Mouse (Mus musculus): Measurements from ENCODE around the gene Chek2. TPM values are rescaled to one million over a fixed set of nuclear protein-coding genes. Genes with fewer than 3 reads are reported as not detected.
"Not testable (repeated sequence)": the region's sequence is repeated elsewhere in the genome, so short reads cannot be mapped to it uniquely, and the experiment has no call there.

Gene Chek2
- total RNA-seq (2021): 4.1 and 7.6 TPM in 2 replicates
- long read RNA-seq, partial matches to known transcripts: 0 of 5 reads
- long read RNA-seq, other reads (novel, unspliced or antisense): 3 of 5 reads

DNA sequence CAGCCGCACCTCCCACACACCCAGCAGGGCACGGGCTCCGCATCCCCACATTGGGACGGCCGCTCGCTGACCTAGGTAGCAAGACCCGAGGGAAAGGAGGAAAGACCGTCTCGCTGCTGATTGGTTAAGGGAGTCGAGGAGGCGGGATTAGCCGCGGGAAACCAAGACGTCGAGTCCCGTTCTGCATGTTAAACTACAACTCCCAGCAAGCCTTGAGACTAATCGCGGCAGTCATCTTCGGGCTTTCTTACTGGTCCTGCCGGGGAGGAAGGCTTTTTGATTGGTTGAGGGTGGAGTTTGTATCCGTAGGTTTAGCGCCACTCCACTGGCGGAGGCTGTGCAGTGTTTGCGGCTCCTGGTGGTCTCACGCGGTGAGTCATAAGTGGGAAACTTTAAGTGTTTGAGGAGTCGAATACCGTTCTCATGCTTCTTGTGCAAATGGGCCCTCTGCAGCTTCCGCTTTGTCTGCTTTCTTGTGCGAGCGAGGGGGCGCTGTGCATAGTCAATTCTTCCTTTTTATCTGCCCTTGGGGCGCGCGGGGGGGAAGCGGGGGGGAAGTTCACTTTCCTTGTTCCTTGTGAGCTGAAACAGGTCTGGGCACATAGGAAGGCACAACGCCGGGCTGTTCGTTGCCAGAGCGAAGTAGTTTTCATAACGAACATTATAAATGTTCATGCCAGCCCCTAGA is at the start of gene Chek2, which contains the start of gene Hscb:
Gene Chek2, plus strand, starts transcription at position 302 of the 688 bp plus-strand sequence.
Gene Hscb, minus strand, starts transcription at position 100 of the 688 bp plus-strand sequence.
- DNase-seq: peak; percentile 93

GRCm38 (mm10) chr5:110794363-110794762 is 45.4 kb upstream of the Chek2 start:
- no peak for DNase-seq

GRCm38 (mm10) chr5:110797696-110798095 is 42.1 kb upstream of the Chek2 start:
- no peak for DNase-seq

GRCm38 (mm10) chr5:110801036-110801624 is 38.6 kb upstream of the Chek2 start:
- DNase-seq: no peak

DNA sequence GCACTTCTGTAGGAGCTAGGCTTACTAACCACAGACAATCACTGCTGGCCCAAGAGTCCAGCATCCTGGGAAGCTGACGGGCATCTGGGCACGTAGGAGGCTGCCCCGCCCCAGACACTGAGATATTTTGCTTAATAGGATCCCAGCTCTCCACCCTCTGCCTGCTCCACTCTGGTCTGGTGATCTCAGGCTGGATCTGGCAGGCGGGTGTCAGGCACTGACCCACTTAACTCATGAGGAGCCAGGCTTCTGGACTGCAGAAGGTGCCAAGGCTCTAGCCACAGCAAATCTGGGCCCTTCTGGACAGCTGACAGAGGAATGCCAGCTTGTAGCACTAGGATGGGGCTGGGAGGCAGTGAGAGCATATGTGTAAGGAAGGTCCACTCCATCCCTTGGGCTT is 37.6 kb upstream of the Chek2 start:
- DNase-seq: no peak

DNA sequence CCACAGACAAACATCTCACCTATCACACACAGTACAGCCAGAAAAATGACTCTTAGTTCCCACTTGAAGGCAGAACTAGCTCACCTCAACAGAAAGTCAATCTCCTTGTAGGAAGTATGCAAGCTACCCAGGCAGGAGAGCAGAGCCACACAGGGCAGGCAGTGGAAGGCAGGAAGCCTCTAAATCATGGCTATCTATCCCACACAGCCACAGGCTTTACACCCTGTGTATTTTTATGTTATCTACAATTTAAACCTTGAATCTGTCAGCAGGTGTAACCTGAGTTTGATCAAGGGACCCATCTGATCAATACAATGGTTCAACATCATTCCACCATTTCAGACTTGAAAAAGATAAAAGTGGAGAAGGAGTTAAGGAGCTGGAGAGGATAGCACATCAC is 37.0 kb upstream of the Chek2 start:
- no peak for DNase-seq

- no peak for DNase-seq
Measured at GRCm38 (mm10) chr5:110804012-110804743, 35.6 kb upstream of the Chek2 start.

- no peak for DNase-seq
Measured at GRCm38 (mm10) chr5:110806154-110806553, 33.6 kb upstream of the Chek2 start.

- DNase-seq: no peak
Measured at GRCm38 (mm10) chr5:110806676-110807075, 33.1 kb upstream of the Chek2 start.

GRCm38 (mm10) chr5:110807453-110807852 is 32.3 kb upstream of the Chek2 start:
- DNase-seq: no peak

- peak; percentile 85 for DNase-seq
Measured at GRCm38 (mm10) chr5:110808061-110808631, 31.6 kb upstream of the Chek2 start.

- no peak for DNase-seq
Measured at GRCm38 (mm10) chr5:110808821-110809666, 30.7 kb upstream of the Chek2 start.

GRCm38 (mm10) chr5:110809667-110810325 is 30.0 kb upstream of the Chek2 start, which contains the start of gene Ulk1:
Ulk1 (minus strand) TSS chr5:110810097.
- peak; percentile 100 for DNase-seq

- no peak for DNase-seq
Measured at GRCm38 (mm10) chr5:110824421-110824820, 15.4 kb upstream of the Chek2 start.

GRCm38 (mm10) chr5:110826781-110827495 is 12.8 kb upstream of the Chek2 start:
- no peak for DNase-seq

- DNase-seq: no peak
Measured at GRCm38 (mm10) chr5:110827576-110827975, 12.2 kb upstream of the Chek2 start.

GRCm38 (mm10) chr5:110831036-110831720 is 8.6 kb upstream of the Chek2 start:
- no peak for DNase-seq

- DNase-seq: peak; percentile 49
Measured at GRCm38 (mm10) chr5:110835959-110836358, 3.8 kb upstream of the Chek2 start.

DNA sequence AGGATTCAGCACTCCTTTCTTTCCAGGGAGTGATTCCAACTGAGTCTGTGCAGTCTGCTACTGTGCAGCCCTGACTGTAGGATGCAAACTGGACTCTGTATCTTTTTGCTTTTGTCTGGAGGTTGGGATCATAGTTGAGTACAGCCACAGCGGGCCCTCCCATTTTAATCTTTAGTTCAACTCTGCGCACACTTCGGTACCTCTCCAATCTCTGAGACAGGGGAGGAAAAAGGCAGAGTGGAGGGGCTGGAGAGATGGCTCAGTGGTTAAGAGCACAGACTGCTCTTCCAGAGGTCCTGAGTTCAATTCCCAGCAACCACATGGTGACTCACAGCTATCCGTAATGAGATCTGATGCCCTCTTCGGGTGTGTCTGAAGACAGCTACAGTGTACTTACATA is 1.8 kb upstream of the Chek2 start:
- not testable (repeated sequence) for DNase-seq

Data from adrenal gland, postnatal 25 days (tissue).